Mouse (Mus musculus) myocyte (in vitro differentiated cells): ENCODE measurements around the gene Rab40b. TPM values are rescaled to one million over a fixed set of nuclear protein-coding genes. Genes with fewer than 3 reads are reported as not detected.

ENCODE experiments used
- H3K27me3 ChIP-seq: one replicate; pipeline ENCODE4 v1.6.1; 2011; ENCODE audit not compliant: control insufficient read depth, insufficient read depth, insufficient read length
- H3K36me3 ChIP-seq: one replicate; pipeline ENCODE4 v1.6.1; 2011; ENCODE audit not compliant: control insufficient read depth, insufficient read depth
- H3K4me2 ChIP-seq: one replicate; pipeline ENCODE4 v1.6.1; 2011; ENCODE audit warnings: low read depth, control low read depth
- H3K4me3 ChIP-seq: one replicate; pipeline ENCODE4 v1.5.1; 2011; ENCODE audit warnings: mild to moderate bottlenecking, control low read depth, moderate library complexity
- H3K79me2 ChIP-seq: one replicate; pipeline ENCODE4 v1.6.1; 2011; ENCODE audit not compliant: control insufficient read depth, insufficient read depth
- H3ac ChIP-seq: one replicate; pipeline ENCODE4 v1.6.1; 2011; ENCODE audit not compliant: control insufficient read depth, insufficient read length
- CEBPB ChIP-seq: IDR thresholded peaks from 2 replicates; pipeline ENCODE4 v1.6.1; 2011; ENCODE audit warnings: mild to moderate bottlenecking, moderate library complexity; ENCODE audit not compliant: poor library complexity, insufficient read depth, severe bottlenecking
- E2F4 ChIP-seq: IDR thresholded peaks from one replicate; pipeline ENCODE4 v1.6.1; 2011; ENCODE audit warnings: mild to moderate bottlenecking, control low read depth, moderate library complexity; ENCODE audit not compliant: insufficient read depth
- MAX ChIP-seq: IDR thresholded peaks from one replicate; pipeline ENCODE4 v1.6.1; 2011; ENCODE audit warnings: low read depth, mild to moderate bottlenecking, control low read depth
- MYOD1 ChIP-seq, 3 experiments: IDR thresholded peaks; one replicate each; pipeline ENCODE4 v1.6.1; 2011; ENCODE audit warnings: control low read depth in 2 of 3, low read depth in 2 of 3, mild to moderate bottlenecking in 2 of 3, moderate library complexity in 1 of 3; ENCODE audit not compliant: insufficient read length in 2 of 3, control insufficient read depth in 1 of 3
- MYOG ChIP-seq, 3 experiments: IDR thresholded peaks; one replicate each; pipeline ENCODE4 v1.6.1; 2011; ENCODE audit warnings: control low read depth in 2 of 3, low read depth in 2 of 3, mild to moderate bottlenecking in 2 of 3; ENCODE audit not compliant: insufficient read length in 2 of 3, control insufficient read depth in 1 of 3, insufficient read depth in 1 of 3
- POLR2A ChIP-seq: IDR thresholded peaks from one replicate; pipeline ENCODE4 v1.6.1; 2011; ENCODE audit warnings: low read depth, mild to moderate bottlenecking, control low read depth, moderate library complexity; ENCODE audit not compliant: insufficient read length
- POLR2AphosphoS2 ChIP-seq: IDR thresholded peaks from one replicate; pipeline ENCODE4 v1.6.1; 2011; ENCODE audit warnings: low read depth, control low read depth; ENCODE audit not compliant: insufficient read length
- REST ChIP-seq: IDR thresholded peaks from one replicate; pipeline ENCODE4 v1.6.1; 2011; ENCODE audit warnings: mild to moderate bottlenecking, control low read depth, moderate library complexity; ENCODE audit not compliant: insufficient read depth, insufficient read length
- SRF ChIP-seq: IDR thresholded peaks from one replicate; pipeline ENCODE4 v1.6.1; 2011; ENCODE audit warnings: low read depth; ENCODE audit not compliant: control insufficient read depth, insufficient read length
- TCF12 ChIP-seq: IDR thresholded peaks from one replicate; pipeline ENCODE4 v1.6.1; 2011; ENCODE audit warnings: mild to moderate bottlenecking, control low read depth; ENCODE audit not compliant: poor library complexity, insufficient read depth, severe bottlenecking
- TCF3 ChIP-seq: IDR thresholded peaks from one replicate; pipeline ENCODE4 v1.6.1; 2011; ENCODE audit warnings: low read depth, control low read depth; ENCODE audit not compliant: insufficient read length
- USF1 ChIP-seq: IDR thresholded peaks from one replicate; pipeline ENCODE4 v1.6.1; 2011; ENCODE audit warnings: low read depth, mild to moderate bottlenecking, control low read depth, moderate library complexity
- polyA plus RNA-seq: library from polyadenylated mRNA; unstranded; fragments of >200 nt; fragmentation: generic; extraction: Trizol; gene quantifications from one replicate; pipeline ENCODE4 v1.2.1, GENCODE M21; 2012; ENCODE audit warnings: missing spikeins

Rab40b gene
- polyA plus RNA-seq, 1 experiment = 13.5 TPM

- Histone ChIP-seq H3K27me3 (no peaks in the 10 kb centered on the region), H3K4me3 (peak within 1 kb of the TSS; percentile 68), H3K79me2 (peaks cover 9% of the 10 kb centered on the region), H3K4me2 (peak within 1 kb of the TSS; percentile 88), H3ac (peak within 1 kb of the TSS; percentile 88), H3K36me3 (no peaks in the 10 kb centered on the region)
- TF ChIP-seq MYOG (IDR thresholded peaks at IDR 0.05; ENCODE audit: control insufficient read depth in 1 of 3, insufficient read depth in 1 of 3, insufficient read length in 2 of 3, low read depth in 2 of 3) (peak in 1 of 3 experiments; percentile 28), SRF (peak; percentile 12), POLR2A (peak; percentile 63), USF1 (no peak), MYOD1 (IDR thresholded peaks at IDR 0.05; ENCODE audit: control insufficient read depth in 1 of 3, insufficient read length in 2 of 3, low read depth in 2 of 3) (peak in 1 of 3 experiments; percentile 2), POLR2AphosphoS2 (peak; percentile 60), TCF3 (no peak), MAX (no peak), E2F4 (peak; percentile 4)
These were observed 32.9 kb upstream of the Rab40b start, which contains the start of gene Fn3krp for GRCm38 (mm10) chr11:121420830-121421552. Gene Fn3krp (plus strand): TSS chr11:121421401.

DNA sequence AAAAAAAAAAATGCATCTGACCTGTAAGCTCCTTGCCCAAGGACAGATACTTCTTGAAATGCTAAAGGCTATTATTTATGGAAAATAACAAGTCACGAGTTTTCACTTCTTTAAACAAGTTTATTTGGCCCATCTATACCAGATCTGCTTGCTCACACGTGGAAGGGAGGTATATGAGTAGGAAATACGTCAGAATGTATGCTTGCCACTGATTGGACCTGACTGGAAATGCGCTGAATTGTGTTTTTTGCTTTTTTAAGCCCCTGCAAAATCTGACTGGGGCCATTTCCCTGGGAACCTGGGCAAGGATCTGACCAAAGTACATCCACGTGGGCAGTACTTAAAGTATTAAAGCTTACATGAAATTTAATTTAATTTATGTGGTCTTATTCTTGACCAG, 32.3 kb upstream of the Rab40b start:
- Histone ChIP-seq H3ac (no peak overlapping the region), H3K79me2 (peaks cover 9% of the 10 kb centered on the region), H3K36me3 (no peaks in the 10 kb centered on the region), H3K4me2 (peak overlapping the region; percentile 72), H3K4me3 (peak overlapping the region; percentile 68), H3K27me3 (no peaks in the 10 kb centered on the region)
- TF ChIP-seq CEBPB (no peak), POLR2AphosphoS2 (no peak), TCF12 (no peak), MYOD1 (IDR thresholded peaks at IDR 0.05; ENCODE audit: control insufficient read depth in 1 of 3, insufficient read length in 2 of 3, low read depth in 2 of 3) (no peak), MYOG (IDR thresholded peaks at IDR 0.05; ENCODE audit: control insufficient read depth in 1 of 3, insufficient read depth in 1 of 3, insufficient read length in 2 of 3, low read depth in 2 of 3) (no peak), POLR2A (no peak), SRF (no peak), REST (no peak), USF1 (no peak)

GRCm38 (mm10) chr11:121418932-121419331, 30.9 kb upstream of the Rab40b start:
- H3ac ChIP-seq = no peak overlapping the region
- H3K4me3 ChIP-seq = no peak overlapping the region
- TF ChIP-seq TCF12 (no peak), REST (no peak), TCF3 (no peak), POLR2A (no peak), E2F4 (no peak), MYOG (IDR thresholded peaks at IDR 0.05; ENCODE audit: control insufficient read depth in 1 of 3, insufficient read depth in 1 of 3, insufficient read length in 2 of 3, low read depth in 2 of 3) (no peak), POLR2AphosphoS2 (no peak), MYOD1 (IDR thresholded peaks at IDR 0.05; ENCODE audit: control insufficient read depth in 1 of 3, insufficient read length in 2 of 3, low read depth in 2 of 3) (no peak), USF1 (no peak), MAX (no peak), CEBPB (no peak), SRF (no peak)
- peaks cover 9% of the 10 kb centered on the region for H3K79me2 ChIP-seq
- no peaks in the 10 kb centered on the region for H3K27me3 ChIP-seq
- H3K36me3 ChIP-seq = no peaks in the 10 kb centered on the region
- no peak overlapping the region for H3K4me2 ChIP-seq

DNA sequence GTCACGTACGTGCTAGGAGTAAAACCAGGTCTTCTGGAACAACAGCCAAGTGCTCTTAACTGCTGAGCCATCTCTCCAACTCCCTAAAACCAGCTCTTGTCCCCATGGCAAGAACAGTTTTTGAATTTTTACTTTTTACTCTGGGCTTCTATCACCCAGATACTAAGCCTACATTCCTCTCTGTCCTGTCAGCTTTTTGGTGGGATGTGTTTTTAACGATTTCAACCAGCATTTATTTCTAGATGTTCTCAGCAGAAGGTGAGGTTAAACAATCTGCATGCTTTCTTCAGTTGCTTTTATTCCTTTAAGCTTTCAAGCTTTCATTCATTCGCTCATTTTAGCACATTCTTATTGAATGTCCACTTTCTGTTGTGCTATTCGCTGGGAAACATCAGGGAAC, 29.9 kb upstream of the Rab40b start:
- Histone ChIP-seq H3K27me3 (no peaks in the 10 kb centered on the region), H3K4me3 (no peak overlapping the region), H3K36me3 (no peaks in the 10 kb centered on the region), H3ac (no peak overlapping the region), H3K79me2 (peaks cover 8% of the 10 kb centered on the region), H3K4me2 (no peak overlapping the region)
- TF ChIP-seq TCF3 (no peak), REST (no peak), POLR2AphosphoS2 (no peak)

DNA sequence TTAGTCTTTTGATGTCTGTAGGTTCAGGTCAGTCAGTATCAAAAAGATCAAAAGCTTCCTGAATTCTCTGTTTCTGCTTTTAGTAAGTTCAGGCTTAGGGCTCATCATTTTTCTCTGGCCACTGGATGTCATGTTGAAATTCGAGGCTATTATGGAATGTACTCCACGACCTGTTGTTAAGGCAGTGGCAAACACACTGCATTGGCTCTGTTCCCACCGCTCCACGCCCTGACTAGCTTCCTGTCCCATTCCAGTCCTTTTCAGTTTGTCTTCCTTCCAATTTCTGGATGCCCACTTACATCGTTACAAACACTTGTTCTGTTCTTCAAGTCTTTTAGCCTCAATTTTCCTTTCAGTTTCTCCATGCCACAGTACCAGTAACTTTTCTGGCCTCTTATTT, 27.3 kb upstream of the Rab40b start:
- Histone ChIP-seq H3ac (no peak overlapping the region), H3K79me2 (no peaks in the 10 kb centered on the region), H3K4me2 (peak overlapping the region; percentile 49), H3K36me3 (no peaks in the 10 kb centered on the region), H3K4me3 (no peak overlapping the region), H3K27me3 (no peaks in the 10 kb centered on the region)
- TF ChIP-seq POLR2AphosphoS2 (no peak), MYOD1 (IDR thresholded peaks at IDR 0.05; ENCODE audit: control insufficient read depth in 1 of 3, insufficient read length in 2 of 3, low read depth in 2 of 3) (peak in 1 of 3 experiments; percentile 40), MAX (no peak), USF1 (no peak), REST (no peak), TCF12 (no peak), CEBPB (no peak), POLR2A (no peak), SRF (no peak)
